Mouse (Mus musculus): ENCODE measurements around the gene Otogl. TPM values are rescaled to one million over a fixed set of nuclear protein-coding genes. Genes with fewer than 3 reads are reported as not detected.

The Otogl gene
- polyA plus RNA-seq, 1 experiment from 2014 or later = 0.25 TPM

GRCm38 (mm10) chr10:107894663-107895581, 17.0 kb downstream of the Otogl start:
- Histone ChIP-seq H3K27ac (ENCODE audit: low read depth) (peak overlapping the region; percentile 70; the same call in 1 of the 2 replicates), H3K4me2 (no peak overlapping the region), H3K9ac (no peak overlapping the region), H3K4me1 (ENCODE audit: insufficient read depth) (peaks cover 3% of the 10 kb centered on the region; the same call in 1 of the 2 replicates), H3K36me3 (ENCODE audit: insufficient read depth) (no peaks in the 10 kb centered on the region), H3K4me3 (ENCODE audit: low read depth, low read length) (no peak overlapping the region), H3K27me3 (ENCODE audit: insufficient read depth, low read length) (no peaks in the 10 kb centered on the region), H3K9me3 (ENCODE audit: low read depth, low read length) (no peaks in the 10 kb centered on the region; the same call in 1 of the 2 replicates)
- 18% methylated on average over 8 of the region's 8 CpGs for WGBS
- peak; percentile 97 for ATAC-seq (ENCODE audit: insufficient read depth)
- DNase-seq = peak; percentile 89
- peak; percentile 31 for TF ChIP-seq CTCF (IDR thresholded peaks at IDR 0.05; ENCODE audit: low read depth)

GRCm38 (mm10) chr10:107890400-107890799, 21.5 kb downstream of the Otogl start:
- 52% methylated on average over 9 of the region's 9 CpGs for WGBS
- H3K9me3 ChIP-seq (ENCODE audit: low read depth, low read length) = no peaks in the 10 kb centered on the region
- peak overlapping the region; percentile 63; the same call in 1 of the 2 replicates for H3K27ac ChIP-seq (ENCODE audit: low read depth)
- H3K27me3 ChIP-seq (ENCODE audit: insufficient read depth, low read length) = no peaks in the 10 kb centered on the region
- H3K36me3 ChIP-seq (ENCODE audit: insufficient read depth) = no peaks in the 10 kb centered on the region
- H3K4me2 ChIP-seq = no peak overlapping the region
- peak; percentile 51 for DNase-seq
- H3K4me3 ChIP-seq (ENCODE audit: low read depth, low read length) = no peak overlapping the region
- TF ChIP-seq CTCF (IDR thresholded peaks at IDR 0.05; ENCODE audit: low read depth) = no peak
- no peak for ATAC-seq (ENCODE audit: insufficient read depth)
- H3K4me1 ChIP-seq (ENCODE audit: insufficient read depth) = peaks cover 3% of the 10 kb centered on the region; the same call in 1 of the 2 replicates
- no peak overlapping the region for H3K9ac ChIP-seq

- Histone ChIP-seq H3K4me2 (no peak overlapping the region), H3K9ac (no peak overlapping the region), H3K27ac (ENCODE audit: low read depth) (no peak overlapping the region), H3K4me3 (ENCODE audit: low read depth, low read length) (no peak overlapping the region), H3K27me3 (ENCODE audit: insufficient read depth, low read length) (no peaks in the 10 kb centered on the region), H3K9me3 (ENCODE audit: low read depth, low read length) (no peaks in the 10 kb centered on the region), H3K4me1 (ENCODE audit: insufficient read depth) (no peaks in the 10 kb centered on the region), H3K36me3 (ENCODE audit: insufficient read depth) (no peaks in the 10 kb centered on the region)
- TF ChIP-seq CTCF (IDR thresholded peaks at IDR 0.05; ENCODE audit: low read depth) = no peak
- ATAC-seq (ENCODE audit: insufficient read depth) = no peak
- WGBS = 92% methylated on average over 5 of the region's 5 CpGs
- no peak for DNase-seq
These were observed 39.4 kb downstream of the Otogl start for GRCm38 (mm10) chr10:107872542-107872941.

GRCm38 (mm10) chr10:107872109-107872508, 39.8 kb downstream of the Otogl start:
- Histone ChIP-seq H3K4me3 (ENCODE audit: low read depth, low read length) (no peak overlapping the region), H3K27ac (ENCODE audit: low read depth) (no peak overlapping the region), H3K27me3 (ENCODE audit: insufficient read depth, low read length) (no peaks in the 10 kb centered on the region), H3K4me2 (no peak overlapping the region), H3K9ac (no peak overlapping the region), H3K36me3 (ENCODE audit: insufficient read depth) (no peaks in the 10 kb centered on the region), H3K4me1 (ENCODE audit: insufficient read depth) (no peaks in the 10 kb centered on the region), H3K9me3 (ENCODE audit: low read depth, low read length) (no peaks in the 10 kb centered on the region)
- no peak for TF ChIP-seq CTCF (IDR thresholded peaks at IDR 0.05; ENCODE audit: low read depth)
- ATAC-seq (ENCODE audit: insufficient read depth) (no peak), DNase-seq (no peak)
- 71% methylated on average over 4 of the region's 4 CpGs for WGBS

- no peak for TF ChIP-seq CTCF (IDR thresholded peaks at IDR 0.05; ENCODE audit: low read depth)
- H3K4me3 ChIP-seq (ENCODE audit: low read depth, low read length) = no peak overlapping the region
- DNase-seq (peak; percentile 21), ATAC-seq (ENCODE audit: insufficient read depth) (peak; percentile 32; the same call in 1 of the 2 replicates)
- WGBS = 43% methylated on average over 7 of the region's 7 CpGs
- peak overlapping the region; percentile 27; the same call in 1 of the 2 replicates for H3K4me2 ChIP-seq
- no peaks in the 10 kb centered on the region for H3K36me3 ChIP-seq (ENCODE audit: insufficient read depth)
- H3K4me1 ChIP-seq (ENCODE audit: insufficient read depth) = no peaks in the 10 kb centered on the region
- peak overlapping the region; percentile 30; the same call in 1 of the 2 replicates for H3K27ac ChIP-seq (ENCODE audit: low read depth)
- H3K27me3 ChIP-seq (ENCODE audit: insufficient read depth, low read length) = no peaks in the 10 kb centered on the region
- H3K9ac ChIP-seq = no peak overlapping the region
- H3K9me3 ChIP-seq (ENCODE audit: low read depth, low read length) = no peaks in the 10 kb centered on the region
These were observed 41.4 kb downstream of the Otogl start for GRCm38 (mm10) chr10:107870540-107870939.

GRCm38 (mm10) chr10:107868904-107869303, 43.0 kb downstream of the Otogl start:
- Histone ChIP-seq H3K9ac (no peak overlapping the region), H3K27ac (ENCODE audit: low read depth) (no peak overlapping the region), H3K36me3 (ENCODE audit: insufficient read depth) (no peaks in the 10 kb centered on the region), H3K4me3 (ENCODE audit: low read depth, low read length) (no peak overlapping the region), H3K4me1 (ENCODE audit: insufficient read depth) (no peaks in the 10 kb centered on the region), H3K4me2 (no peak overlapping the region), H3K9me3 (ENCODE audit: low read depth, low read length) (no peaks in the 10 kb centered on the region), H3K27me3 (ENCODE audit: insufficient read depth, low read length) (no peaks in the 10 kb centered on the region)
- WGBS = 91% methylated on average over 8 of the region's 8 CpGs
- TF ChIP-seq CTCF (IDR thresholded peaks at IDR 0.05; ENCODE audit: low read depth) = no peak
- DNase-seq (no peak), ATAC-seq (ENCODE audit: insufficient read depth) (no peak)

GRCm38 (mm10) chr10:107867414-107867813, 44.5 kb downstream of the Otogl start:
- H3K27ac ChIP-seq (ENCODE audit: low read depth) = no peak overlapping the region
- no peaks in the 10 kb centered on the region for H3K4me1 ChIP-seq (ENCODE audit: insufficient read depth)
- no peaks in the 10 kb centered on the region for H3K27me3 ChIP-seq (ENCODE audit: insufficient read depth, low read length)
- no peak overlapping the region for H3K4me2 ChIP-seq
- no peak for TF ChIP-seq CTCF (IDR thresholded peaks at IDR 0.05; ENCODE audit: low read depth)
- DNase-seq (no peak), ATAC-seq (ENCODE audit: insufficient read depth) (no peak)
- H3K9ac ChIP-seq = no peak overlapping the region
- WGBS = 64% methylated on average over 4 of the region's 4 CpGs
- no peaks in the 10 kb centered on the region for H3K9me3 ChIP-seq (ENCODE audit: low read depth, low read length)
- H3K4me3 ChIP-seq (ENCODE audit: low read depth, low read length) = no peak overlapping the region
- no peaks in the 10 kb centered on the region for H3K36me3 ChIP-seq (ENCODE audit: insufficient read depth)
